Mouse (Mus musculus): ENCODE data around the gene Fam196a.

The Fam196a gene

DNA sequence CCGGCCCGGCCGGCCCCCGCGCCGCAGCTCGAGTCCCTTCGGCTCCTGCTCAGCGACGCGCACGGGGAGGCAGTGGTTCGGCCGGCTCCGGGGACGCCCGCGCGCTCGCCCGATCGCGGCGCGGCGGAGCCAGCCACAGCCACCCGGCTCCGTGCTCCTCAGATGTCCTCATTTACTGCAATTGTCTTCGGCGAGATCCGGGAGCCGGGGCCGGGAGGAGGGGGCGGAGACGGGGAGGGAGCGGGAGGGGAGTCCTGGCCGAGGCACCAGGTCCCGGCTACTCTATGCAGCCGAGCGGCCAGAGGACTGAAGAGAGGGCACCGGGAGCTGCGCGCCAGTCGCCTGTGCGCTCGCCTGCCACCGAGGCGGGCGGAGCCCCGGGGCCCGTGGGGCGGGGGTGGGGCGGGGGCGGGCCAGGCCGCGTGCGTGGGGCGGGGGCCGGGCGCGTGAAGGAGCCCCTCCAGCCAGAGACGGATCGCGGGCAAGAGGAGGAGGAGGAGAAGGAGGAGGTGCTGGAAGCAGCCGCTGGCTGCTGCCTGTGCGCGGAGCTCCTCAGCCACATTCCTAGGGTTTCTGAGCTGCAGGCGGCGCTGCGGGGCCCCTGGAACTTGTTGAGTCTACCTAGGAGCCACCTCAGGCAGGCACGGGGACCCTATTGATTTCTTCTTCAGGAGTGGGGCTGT lies at the start of gene Fam196a:
Fam196a (minus strand) TSS at position 504 of the 683 bp plus-strand sequence.
- peak; percentile 43 for DNase-seq

DNA sequence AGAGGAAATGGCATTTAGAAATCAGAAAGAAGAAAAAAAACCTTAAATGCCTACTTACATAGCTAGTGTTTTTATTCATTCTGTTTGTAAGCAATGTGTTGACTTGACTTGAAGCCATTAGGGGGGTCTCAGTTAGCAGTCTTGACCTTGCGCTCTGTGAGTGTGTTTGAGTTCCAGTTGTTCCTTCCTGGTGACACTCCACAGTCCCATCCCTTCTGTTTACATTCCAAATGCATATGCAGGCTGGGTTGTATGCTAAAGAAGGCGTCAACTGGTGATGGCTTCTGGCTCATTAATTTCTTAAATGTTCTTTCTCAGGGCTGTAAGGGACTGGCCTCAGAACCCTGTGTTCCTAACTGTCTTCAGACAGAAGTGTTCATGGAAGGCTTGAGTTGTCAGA lies 23.4 kb upstream of the Fam196a start:
- no peak for DNase-seq

DNA sequence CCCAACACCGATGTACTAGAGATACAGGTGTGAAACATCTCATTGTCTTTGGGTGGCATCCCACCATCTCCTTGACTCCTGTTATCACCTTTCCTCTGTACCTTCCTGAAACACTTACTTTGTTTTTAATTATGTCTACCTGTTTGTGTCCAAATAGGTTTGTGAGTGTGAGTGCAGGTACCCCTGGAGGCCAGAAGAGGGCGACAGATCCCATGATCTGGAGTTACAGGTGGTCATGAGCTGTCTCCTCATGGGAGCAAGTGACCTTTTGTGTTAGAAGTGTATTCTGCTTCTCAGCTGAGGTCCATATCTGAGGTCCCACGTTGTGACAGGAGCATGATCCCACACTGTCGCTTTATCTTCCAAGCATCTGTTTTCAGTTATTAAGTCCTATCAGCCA lies 22.6 kb upstream of the Fam196a start:
- DNase-seq: peak; percentile 7

DNA sequence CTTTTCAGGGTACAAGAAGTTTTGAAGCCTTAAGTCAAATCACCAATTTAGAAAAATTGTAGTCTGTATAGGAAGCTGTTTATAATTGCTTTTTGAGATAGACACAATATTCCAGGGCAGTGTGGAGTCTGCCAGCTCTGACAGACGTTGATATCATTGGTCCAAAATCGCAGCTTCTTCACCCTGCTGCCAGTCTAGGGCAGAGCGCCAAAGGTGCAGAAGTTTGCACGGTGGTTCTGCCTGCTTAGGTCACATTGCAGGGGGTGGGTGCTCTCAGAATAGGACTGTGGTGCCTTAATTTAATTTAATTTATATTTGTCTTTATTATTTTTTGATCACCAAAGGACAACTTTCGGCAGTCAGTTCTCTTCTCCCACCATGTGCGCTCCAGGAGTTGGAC lies 20.9 kb upstream of the Fam196a start:
- no peak for DNase-seq

DNA sequence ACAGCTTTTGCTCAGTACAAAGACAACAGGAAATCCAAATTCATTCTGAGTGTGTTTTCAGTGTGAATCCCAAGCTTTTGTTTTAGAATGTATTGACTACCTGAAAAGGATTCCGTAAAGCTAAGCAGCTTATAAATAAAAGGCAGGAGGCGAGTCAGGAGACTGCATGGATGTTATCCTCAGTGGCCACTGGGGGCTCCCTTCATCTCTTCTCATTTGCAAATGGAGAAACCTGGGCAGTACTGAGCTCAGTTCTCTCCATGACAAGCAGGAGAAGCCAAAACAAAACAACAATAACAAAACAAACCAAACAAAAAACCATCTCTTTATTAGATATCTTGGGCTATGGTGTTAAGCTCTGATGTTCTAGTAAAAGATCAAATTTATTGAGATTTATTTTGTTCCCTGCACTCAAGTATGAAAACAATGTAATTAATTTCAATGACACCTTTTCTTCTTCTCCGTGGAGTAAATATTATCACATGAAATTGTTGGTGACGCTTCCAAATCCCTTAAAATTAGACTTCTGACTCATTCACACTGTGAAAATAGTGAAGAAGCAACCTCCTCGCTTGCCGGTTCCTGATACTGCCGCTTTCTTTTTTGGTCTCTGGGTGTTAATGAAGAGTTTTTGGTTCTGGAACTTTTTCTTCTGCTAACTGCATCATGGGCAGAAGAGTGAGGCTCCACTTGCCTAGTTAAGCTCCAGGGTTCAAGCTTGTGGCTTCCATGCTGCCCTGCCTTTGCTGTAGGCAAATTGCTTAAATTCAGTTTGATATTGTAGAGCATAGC lies 7.9 kb upstream of the Fam196a start:
- no peak for DNase-seq

DNA sequence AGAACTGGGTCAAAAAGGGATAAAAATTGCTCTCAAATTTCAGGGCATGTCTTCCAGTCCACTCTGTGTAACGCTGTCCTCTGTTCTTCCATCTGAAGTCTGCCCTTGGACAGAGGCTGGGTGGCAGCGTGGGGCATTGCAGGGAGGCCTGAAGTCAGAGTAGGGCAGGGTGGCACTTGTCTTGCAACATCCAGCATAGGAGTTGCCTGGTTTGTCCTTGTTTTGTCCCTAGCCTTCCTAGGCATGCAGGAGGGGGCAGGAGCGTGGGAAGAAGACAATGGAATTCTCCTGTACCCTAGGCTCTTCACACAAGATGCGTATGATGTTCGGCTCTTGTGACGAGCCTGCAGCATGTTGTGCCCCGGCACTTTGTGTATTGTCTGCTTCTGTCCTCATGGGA lies 5.5 kb upstream of the Fam196a start:
- no peak for DNase-seq

DNA sequence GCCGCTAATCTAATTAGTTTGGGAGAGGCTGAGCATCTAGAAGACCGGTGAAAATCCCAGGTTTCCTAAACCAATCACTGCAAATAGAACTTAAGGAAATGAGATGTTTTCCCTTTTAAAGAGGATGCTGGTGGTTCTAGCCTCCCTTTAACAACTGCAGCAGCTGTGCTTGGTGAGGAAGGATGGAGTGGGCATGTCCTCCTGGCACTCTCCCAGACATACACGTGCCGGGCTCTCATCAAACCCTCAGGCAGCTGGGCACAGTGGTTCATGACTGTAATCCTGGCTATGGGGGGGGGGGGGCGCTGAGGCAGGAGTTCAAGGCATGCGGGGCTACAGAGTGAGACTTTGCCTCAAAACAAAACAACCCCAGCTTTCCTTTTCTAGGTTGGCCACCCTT lies 4.8 kb upstream of the Fam196a start:
- DNase-seq: no peak

DNA sequence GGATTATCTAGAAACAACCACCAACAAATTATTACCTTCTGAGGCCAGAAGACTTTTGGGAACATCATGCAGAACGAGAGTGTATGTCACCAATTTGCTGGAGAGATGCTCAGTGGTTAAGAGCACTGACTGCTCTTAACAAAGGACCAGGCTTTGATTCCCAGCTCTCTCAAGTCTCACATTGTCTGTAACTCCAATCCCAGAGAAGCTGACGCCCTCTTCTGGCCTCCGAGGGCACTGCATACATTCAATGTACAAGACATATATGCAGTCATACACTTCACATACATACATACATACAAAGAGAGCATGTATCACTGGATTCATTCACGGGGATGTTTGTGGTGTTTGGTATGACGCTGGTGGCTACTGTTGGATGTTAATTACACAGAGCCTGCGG lies 3.7 kb upstream of the Fam196a start:
- DNase-seq: no peak

DNA sequence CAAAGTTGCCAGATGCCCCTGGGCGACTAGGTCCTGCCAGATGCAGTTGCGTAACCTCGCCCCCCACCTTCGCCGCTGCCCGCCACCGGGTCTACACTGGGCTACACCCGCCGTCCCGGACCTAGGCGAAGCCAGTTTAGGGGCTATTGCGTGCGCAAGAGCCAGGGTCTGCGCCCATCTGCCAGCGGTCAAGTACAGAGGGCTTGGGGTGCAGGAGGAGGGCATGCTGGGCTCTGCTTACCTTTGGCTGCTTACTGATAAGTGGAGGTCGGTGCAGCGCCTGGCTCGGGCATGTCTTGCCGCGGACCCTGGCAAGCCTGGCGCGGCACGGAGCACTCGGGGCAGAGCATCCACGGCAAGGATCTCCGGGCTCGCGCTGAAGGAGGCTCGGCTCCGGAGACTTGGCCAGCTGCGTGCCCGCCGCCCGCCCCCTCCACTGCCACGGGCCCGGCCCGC lies 731 bp downstream of the Fam196a start:
- no peak for DNase-seq

DNA sequence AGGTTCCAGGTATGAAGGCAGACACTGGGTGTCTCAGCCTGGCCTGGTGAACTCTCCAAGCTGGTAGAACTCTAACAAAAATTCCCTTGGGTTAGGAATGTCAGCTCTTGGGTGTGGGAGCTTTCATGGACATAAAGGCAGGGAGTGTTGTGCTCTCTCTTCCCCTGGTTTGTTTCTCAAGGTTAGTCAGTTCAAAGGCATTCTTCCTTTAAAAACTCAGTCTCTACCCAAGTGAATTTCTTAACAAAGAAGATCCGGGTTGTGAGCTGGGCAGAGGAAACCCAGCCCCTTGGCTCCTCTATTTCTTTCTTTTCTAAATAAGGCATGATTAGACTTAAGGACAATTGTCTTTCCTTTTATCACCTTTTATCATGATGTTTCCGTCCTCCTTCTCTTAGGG lies 6.3 kb downstream of the Fam196a start:
- DNase-seq: no peak

DNA sequence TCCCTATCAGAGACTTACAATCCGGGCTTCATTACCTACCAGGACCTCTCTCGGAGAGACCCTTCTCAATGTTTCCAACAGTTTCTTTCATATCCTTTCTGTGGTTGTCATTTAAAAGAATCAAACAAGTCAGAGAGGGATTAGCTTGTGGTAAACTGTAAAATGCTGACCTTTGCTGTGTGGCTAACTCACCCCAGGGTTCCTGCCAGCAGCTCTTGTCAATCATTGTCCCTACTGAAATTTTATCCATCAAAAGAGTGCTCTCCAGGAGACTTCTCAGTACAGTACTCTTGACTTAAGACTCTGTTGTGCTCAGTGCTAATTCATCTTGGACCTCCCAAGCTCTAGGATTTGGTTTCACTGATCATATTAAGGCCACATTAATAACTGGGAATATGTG lies 36.2 kb downstream of the Fam196a start:
- DNase-seq: no peak

DNA sequence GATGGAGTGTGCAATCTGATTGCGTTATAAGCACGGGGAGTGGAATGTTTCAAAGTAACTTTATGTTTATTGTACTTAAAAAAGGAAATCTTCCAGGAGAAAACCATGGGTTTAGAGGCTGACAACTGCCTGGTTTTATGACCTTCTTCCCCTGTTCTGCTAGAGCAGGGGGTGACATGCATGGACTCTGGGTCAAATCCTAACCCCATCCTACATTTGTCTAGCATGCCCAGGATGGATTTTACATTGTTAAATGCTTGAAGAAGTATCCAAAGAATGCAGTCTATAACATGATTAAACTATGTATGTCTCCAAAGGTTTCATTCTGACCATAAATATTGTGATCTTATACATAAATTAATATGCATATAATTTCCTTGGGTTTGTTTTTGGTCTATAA lies 38.8 kb downstream of the Fam196a start:
- no peak for DNase-seq

DNA sequence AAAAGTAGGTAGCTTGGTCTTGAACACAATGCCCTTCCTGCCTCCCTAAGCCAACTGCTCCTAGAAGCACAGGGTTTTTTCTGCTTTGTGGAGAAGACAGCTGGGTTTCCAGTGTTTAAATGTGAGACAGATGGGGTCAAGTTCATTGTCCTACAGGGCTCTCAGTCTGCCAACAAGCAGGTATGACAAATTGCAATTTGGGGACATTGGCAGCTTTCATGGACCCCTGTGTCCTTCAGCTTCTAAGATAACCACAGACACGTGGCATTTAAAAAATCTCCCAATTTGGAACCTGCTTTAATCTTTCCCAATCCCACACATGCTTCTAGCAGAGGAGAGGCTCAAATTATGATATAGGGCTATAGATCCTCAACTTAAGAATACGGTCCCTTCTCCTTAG lies 43.6 kb downstream of the Fam196a start:
- no peak for DNase-seq

DNA sequence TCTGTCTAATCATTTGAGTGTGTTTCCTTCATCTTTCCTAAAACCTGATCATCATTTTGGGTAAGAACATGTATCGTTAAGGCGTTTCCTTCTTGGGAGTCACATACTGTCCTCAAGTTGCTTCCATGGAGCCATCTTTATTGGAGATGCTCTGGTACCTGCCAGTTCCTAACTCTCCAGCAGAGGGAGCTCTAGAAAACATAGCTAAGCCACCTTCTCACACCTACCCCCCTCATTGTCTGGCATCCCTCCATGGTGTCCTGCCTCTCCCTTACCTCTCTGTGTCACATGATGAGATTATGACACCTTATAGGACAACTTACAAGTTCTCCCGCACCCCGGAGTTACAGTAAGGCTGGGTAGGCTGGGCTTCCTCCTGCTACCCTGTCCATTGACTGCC lies 45.3 kb downstream of the Fam196a start:
- DNase-seq: no peak

DNA sequence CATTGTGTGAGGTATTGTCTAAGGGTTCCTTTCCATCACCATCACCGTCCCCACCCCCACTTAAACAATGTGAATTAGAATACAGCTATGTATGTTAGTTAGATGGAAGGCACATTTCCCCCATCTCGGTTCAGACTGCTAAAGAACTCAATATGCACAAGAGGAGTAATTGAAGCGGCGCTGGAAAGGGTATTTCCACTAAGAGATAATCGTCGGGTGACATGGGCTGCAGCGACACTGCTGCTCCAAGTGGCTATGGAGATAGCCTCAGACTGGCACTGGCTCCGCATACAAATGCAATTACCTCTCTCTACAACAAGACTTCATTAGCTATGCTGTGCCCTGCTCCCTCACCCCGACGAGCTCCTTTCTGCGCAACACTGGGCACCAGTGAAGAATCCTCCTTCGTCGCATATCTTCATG lies 45.8 kb downstream of the Fam196a start:
- DNase-seq: no peak

DNA sequence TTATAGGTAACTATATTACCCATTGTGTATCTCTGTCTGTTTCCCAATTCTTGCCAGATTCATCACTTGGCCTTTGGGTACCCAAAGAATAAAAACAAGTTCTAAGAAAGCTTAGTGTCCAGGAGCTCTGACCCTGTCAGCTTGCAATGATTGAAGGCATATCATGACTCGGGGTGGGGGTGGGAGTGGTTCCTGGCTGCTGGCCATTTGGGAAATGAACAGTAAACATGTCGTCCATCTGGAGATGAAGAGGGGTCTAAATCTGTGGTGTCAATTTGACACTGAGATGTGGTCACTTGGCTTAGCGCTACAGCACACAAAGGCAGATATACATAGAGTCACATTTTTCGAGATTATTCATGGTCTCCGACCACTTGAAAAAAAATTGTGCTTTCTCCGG lies 54.7 kb downstream of the Fam196a start:
- DNase-seq: no peak

DNA sequence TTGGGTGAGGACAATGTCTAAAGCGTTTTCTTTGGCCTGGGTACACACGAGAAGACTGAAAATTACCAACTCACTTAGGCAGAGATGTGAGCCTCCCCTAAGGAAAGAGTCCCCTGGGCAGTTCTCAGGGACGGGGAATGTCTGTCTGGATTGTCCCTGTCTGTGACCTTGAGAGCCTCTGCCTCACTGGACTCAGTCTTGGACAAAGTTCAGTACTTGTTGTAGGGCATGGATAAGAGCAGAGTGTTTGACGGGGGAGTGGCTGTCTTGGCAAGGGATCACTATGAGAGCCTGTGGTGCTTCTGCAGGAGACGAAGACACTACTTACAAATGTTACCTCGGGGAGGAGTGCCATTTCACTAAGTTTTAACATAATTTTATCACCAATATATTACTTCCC lies 57.8 kb downstream of the Fam196a start:
- no peak for DNase-seq

DNA sequence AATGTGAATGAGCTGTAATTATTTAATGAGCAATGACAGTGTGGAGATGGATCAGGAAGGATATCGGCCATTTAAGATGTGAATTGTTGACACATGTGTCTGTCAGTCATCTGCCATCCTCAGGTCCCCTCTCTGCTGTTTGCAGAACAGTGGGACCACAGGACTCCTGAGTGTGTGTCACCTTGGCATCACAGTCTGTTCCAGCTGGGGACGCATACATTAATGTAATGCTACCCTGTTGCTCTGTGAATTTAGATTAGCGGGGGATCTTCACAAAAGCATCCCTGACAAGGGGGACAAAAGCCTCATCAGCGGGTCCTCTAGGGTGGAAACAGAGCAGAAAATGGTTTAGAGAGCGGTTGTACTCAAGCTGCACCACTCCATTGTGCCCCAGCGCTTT lies 59.2 kb downstream of the Fam196a start:
- DNase-seq: no peak

DNA sequence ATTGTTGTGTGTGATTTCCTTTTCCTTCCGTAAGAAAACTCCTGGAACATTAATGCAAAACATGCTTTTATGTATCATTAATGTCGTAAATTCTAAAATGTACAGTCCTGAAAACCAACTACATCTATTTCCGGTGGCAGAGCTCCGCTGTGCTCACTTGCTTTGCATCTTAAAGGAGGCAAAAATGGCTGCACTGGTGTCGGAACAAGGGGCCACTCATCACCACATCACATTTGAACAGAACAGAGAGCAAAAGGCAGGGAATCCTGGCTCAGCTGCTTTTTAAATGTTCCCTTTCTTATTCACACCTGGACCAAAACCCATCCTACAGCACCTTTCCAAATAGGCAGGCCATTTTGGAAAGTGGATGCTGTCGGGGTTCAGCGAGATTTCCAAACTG lies 65.2 kb downstream of the Fam196a start:
- no peak for DNase-seq

DNA sequence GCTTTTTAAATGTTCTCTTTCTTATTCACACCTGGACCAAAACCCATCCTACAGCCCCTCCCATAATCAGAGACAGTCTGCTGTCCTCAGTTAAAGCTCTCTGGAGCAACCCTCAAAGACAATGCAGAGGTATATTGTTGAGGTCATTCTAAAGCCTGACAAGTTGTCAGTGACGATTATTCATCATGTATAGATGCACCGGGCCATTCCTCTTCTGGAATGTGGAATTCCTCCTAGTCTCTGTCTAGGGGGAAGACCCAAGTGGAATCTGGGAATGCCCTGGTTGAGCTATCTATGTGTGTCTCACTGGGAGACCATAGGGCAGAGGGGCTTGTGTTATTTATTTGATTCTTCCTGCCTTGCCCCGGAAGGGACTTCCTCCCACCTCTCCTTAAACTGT lies 65.7 kb downstream of the Fam196a start:
- no peak for DNase-seq

DNA sequence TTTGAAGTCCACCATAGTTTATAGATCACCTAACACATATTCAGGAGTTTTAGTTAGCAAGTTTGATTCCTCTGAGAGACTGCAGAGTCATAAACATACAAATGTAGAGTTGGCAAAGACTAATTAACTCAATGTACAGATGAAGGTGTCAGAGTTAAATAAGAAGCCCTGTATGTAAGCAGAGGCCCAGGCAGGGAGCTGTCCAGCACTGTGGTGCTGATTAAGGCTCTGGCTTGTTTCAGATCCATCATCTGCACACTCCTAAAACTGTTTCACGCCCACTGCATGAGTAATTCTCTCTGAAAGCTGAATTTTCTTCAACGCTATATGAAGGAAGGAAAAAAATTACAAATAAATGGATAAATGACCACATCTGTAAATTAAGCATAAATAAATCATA lies 74.1 kb downstream of the Fam196a start:
- peak; percentile 46 for DNase-seq

DNA sequence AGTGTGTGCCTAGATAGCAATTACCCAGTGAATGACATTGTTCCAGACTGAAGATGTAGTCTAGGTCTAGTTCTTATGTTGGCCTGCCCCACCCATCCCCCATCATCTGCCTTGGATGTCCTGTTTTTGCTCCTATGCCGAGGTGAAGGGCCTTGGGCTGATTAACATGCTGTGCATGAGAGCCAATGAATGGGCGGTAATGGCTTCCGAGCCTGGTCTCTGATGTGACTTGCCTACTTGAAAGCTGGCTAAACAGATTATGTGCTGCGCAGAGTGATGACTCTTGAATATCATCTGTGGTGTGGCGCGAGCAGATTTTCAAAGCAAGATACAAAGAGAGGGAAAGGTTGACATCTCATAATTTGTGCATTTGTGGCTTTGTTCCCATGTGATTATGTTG lies 76.2 kb downstream of the Fam196a start:
- DNase-seq: no peak

DNA sequence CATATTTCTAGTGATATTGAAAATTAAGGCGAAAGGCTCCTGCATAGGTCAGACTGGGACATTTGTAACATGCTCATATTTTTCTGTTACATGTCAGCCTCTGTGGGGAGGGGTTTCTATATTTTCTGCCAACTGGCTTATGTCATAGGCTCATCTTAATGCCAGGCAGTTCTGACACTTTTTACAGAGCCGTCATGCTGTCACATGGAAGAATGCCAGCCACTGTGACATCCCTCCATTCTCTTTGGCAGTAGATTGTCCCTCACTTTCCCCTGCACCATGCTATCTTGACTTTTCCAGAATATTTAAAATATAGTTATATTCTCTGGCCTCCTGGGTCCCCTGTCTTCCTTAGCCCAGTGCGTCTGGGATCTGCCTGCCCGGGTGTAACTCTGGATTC lies 95.5 kb downstream of the Fam196a start:
- DNase-seq: no peak

DNA sequence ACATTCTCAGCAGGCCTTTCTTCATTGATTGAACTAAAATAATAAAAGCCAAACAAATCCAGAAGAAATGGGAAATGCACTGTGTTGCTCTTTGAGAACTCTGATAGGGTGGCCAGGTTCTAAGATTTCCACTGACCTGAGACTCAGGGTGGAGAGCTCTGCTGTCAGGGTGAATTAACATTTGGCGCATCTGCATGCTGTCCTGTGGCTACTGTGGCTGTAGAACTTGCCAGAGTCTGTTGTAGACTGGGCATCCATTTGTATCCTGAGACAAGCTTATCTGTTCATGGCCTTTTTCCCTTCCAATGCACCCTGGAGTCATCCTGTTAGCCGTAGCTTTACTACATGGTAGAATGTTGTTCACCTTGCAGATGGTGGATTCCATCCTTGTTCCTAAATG lies 98.2 kb downstream of the Fam196a start:
- no peak for DNase-seq

Measured in liver (tissue).